Mouse (Mus musculus) cerebellum, adult 8-10 months (tissue): ENCODE data around the gene Ccni.

ENCODE experiments used
- DNase-seq: peaks from one replicate; pipeline ENCODE4 v3.0.0; 2022

Gene Ccni

GRCm38 (mm10) chr5:93135368-93136107, 70.8 kb downstream of the Ccni start:
- DNase-seq, result no peak

GRCm38 (mm10) chr5:93133445-93134244, 72.7 kb downstream of the Ccni start:
- DNase-seq, result no peak
